Mouse (Mus musculus) induced T-regulatory cell, adult 2 months (primary cell): ENCODE measurements at regions not wholly inside any gene's neighbourhood (a gene's known extent, or its start where the extent isn't known, plus 50 kb on each side); places are given as distances from the start of the nearest gene placed in this dataset.

Experiments
- DNase-seq: peaks from one replicate; pipeline ENCODE4 v3.0.0-alpha.2; 2012; ENCODE audit warnings: low read depth

GRCm38 (mm10) chr10:92625781-92626180 is 96.4 kb downstream of the Nedd1 start:
- no peak for DNase-seq

GRCm38 (mm10) chr10:92615684-92616379 is 106.4 kb downstream of the Nedd1 start:
- DNase-seq = no peak

GRCm38 (mm10) chr10:92614341-92614740 is 107.9 kb downstream of the Nedd1 start:
- DNase-seq = no peak

- DNase-seq = no peak
Measured at GRCm38 (mm10) chr10:92611060-92611459, 111.2 kb downstream of the Nedd1 start.

GRCm38 (mm10) chr10:92606761-92607160 is 115.5 kb downstream of the Nedd1 start:
- DNase-seq = no peak

GRCm38 (mm10) chr10:92605646-92606045 is 116.6 kb downstream of the Nedd1 start:
- no peak for DNase-seq

- no peak for DNase-seq
Measured at GRCm38 (mm10) chr10:92600116-92600515, 122.1 kb downstream of the Nedd1 start.

GRCm38 (mm10) chr10:92595496-92596355 is 126.5 kb downstream of the Nedd1 start:
- DNase-seq = no peak

- DNase-seq = no peak
Measured at GRCm38 (mm10) chr10:92593947-92594460, 128.2 kb downstream of the Nedd1 start.

GRCm38 (mm10) chr10:92578872-92579271 is 143.3 kb downstream of the Nedd1 start:
- DNase-seq = no peak

GRCm38 (mm10) chr10:92570496-92570895 is 151.7 kb downstream of the Nedd1 start:
- no peak for DNase-seq

- no peak for DNase-seq
Measured at GRCm38 (mm10) chr10:92557463-92557862, 164.8 kb downstream of the Nedd1 start.

- DNase-seq = no peak
Measured at GRCm38 (mm10) chr10:92556526-92557422, 165.4 kb downstream of the Nedd1 start.

- no peak for DNase-seq
Measured at GRCm38 (mm10) chr10:92555727-92556525, 166.3 kb downstream of the Nedd1 start.

GRCm38 (mm10) chr10:92553966-92554365 is 168.3 kb downstream of the Nedd1 start:
- DNase-seq = no peak

GRCm38 (mm10) chr10:92548875-92549586 is 173.2 kb downstream of the Nedd1 start:
- no peak for DNase-seq

- no peak for DNase-seq
Measured at GRCm38 (mm10) chr10:92538433-92538832, 183.8 kb downstream of the Nedd1 start.

- no peak for DNase-seq
Measured at GRCm38 (mm10) chr10:92516886-92517285, 205.3 kb downstream of the Nedd1 start.

GRCm38 (mm10) chr10:92511769-92512168 is 210.5 kb downstream of the Nedd1 start:
- no peak for DNase-seq

- no peak for DNase-seq
Measured at GRCm38 (mm10) chr10:92510677-92511076, 211.5 kb downstream of the Nedd1 start.

GRCm38 (mm10) chr10:92504271-92504670 is 217.9 kb downstream of the Nedd1 start:
- DNase-seq = no peak
